Mouse (Mus musculus) embryonic facial prominence, embryonic 10.5 days (tissue): ENCODE results near the gene Slc25a19. TPM values are rescaled to one million over a fixed set of nuclear protein-coding genes. Genes with fewer than 3 reads are reported as not detected.

Experiments
- DNase-seq: peaks from one replicate; pipeline ENCODE4 v3.0.0-alpha.2; 2017; ENCODE audit warnings: low spot score
- H3K27ac ChIP-seq: fragments of 300-500 bp; sonication (generic); replicated peaks from 2 replicates; pipeline ENCODE4 v1.5.1; 2016; ENCODE audit warnings: mild to moderate bottlenecking
- H3K27me3 ChIP-seq: fragments of 300-500 bp; sonication (generic); replicated peaks from 2 replicates; pipeline ENCODE4 v1.6.1; 2016; ENCODE audit warnings: low read depth, mild to moderate bottlenecking; ENCODE audit not compliant: poor library complexity, severe bottlenecking
- H3K36me3 ChIP-seq: fragments of 300-500 bp; sonication (generic); replicated peaks from 2 replicates; pipeline ENCODE4 v1.6.1; 2016; ENCODE audit warnings: mild to moderate bottlenecking, moderate library complexity
- H3K4me1 ChIP-seq: fragments of 300-500 bp; sonication (generic); 2 replicates; pipeline ENCODE4 v1.6.1; 2016
- H3K4me3 ChIP-seq: fragments of 300-500 bp; sonication (generic); 2 replicates; pipeline ENCODE4 v1.5.1; 2016; ENCODE audit warnings: mild to moderate bottlenecking, moderate library complexity
- H3K9me3 ChIP-seq: fragments of 300-500 bp; sonication (generic); 2 replicates; pipeline ENCODE4 v1.6.1; 2016; ENCODE audit warnings: mild to moderate bottlenecking
- WGBS: fragments of 180-500 bp; shearing (Covaris S2); methylation state at CpG from one replicate; pipeline ENCODE4 v1.1.7; 2016; 5-methylcytosine and 5-hydroxymethylcytosine counted together
- polyA plus RNA-seq: library from polyadenylated mRNA; unstranded; fragments of >200 nt; fragmentation: Nextera tagmentation; extraction: Ambion mirVana; gene quantifications from 2 replicates; pipeline ENCODE4 v1.2.1, GENCODE M21; 2016

Slc25a19 gene
- polyA plus RNA-seq, 1 experiment from 2014 or later: 24.6 TPM

- peaks cover 25% of the 10 kb centered on the region for H3K4me1 ChIP-seq
- WGBS: 93% methylated on average over 15 of the region's 15 CpGs
- no peaks in the 10 kb centered on the region for H3K27me3 ChIP-seq
- no peak for DNase-seq
- no peak overlapping the region for H3K27ac ChIP-seq
- peaks cover 60% of the 10 kb centered on the region for H3K36me3 ChIP-seq
- H3K4me3 ChIP-seq: 0 out of 2 replicates have a peak overlapping the region, but pooled peaks have one; percentile 1
- no peaks in the 10 kb centered on the region for H3K9me3 ChIP-seq
Measured at GRCm38 (mm10) chr11:115600743-115601142, 27.4 kb downstream of the Slc25a19 start.

- DNase-seq: no peak
- H3K27me3 ChIP-seq: no peaks in the 10 kb centered on the region
- no peaks in the 10 kb centered on the region for H3K9me3 ChIP-seq
- peaks cover 64% of the 10 kb centered on the region for H3K36me3 ChIP-seq
- no peak overlapping the region for H3K4me3 ChIP-seq
- H3K4me1 ChIP-seq: peaks cover 18% of the 10 kb centered on the region
- H3K27ac ChIP-seq: no peak overlapping the region
- 97% methylated on average over 7 of the region's 7 CpGs for WGBS
Measured at GRCm38 (mm10) chr11:115599722-115600121, 28.4 kb downstream of the Slc25a19 start.

GRCm38 (mm10) chr11:115598309-115598708 is 29.8 kb downstream of the Slc25a19 start:
- no peaks in the 10 kb centered on the region for H3K27me3 ChIP-seq
- no peak overlapping the region for H3K4me3 ChIP-seq
- WGBS: 97% methylated on average over 4 of the region's 4 CpGs
- peaks cover 79% of the 10 kb centered on the region for H3K36me3 ChIP-seq
- DNase-seq: no peak
- H3K4me1 ChIP-seq: peaks cover 15% of the 10 kb centered on the region
- no peak overlapping the region for H3K27ac ChIP-seq
- no peaks in the 10 kb centered on the region for H3K9me3 ChIP-seq

GRCm38 (mm10) chr11:115595209-115595608 is 32.9 kb downstream of the Slc25a19 start:
- no peak for DNase-seq
- WGBS: 95% methylated on average over 3 of the region's 3 CpGs
- Histone ChIP-seq H3K27ac (no peak overlapping the region), H3K4me1 (no peaks in the 10 kb centered on the region), H3K27me3 (no peaks in the 10 kb centered on the region), H3K9me3 (no peaks in the 10 kb centered on the region), H3K36me3 (peaks cover 90% of the 10 kb centered on the region), H3K4me3 (no peak overlapping the region)

GRCm38 (mm10) chr11:115590526-115591075 is 37.5 kb downstream of the Slc25a19 start:
- 89% methylated on average over 2 of the region's 2 CpGs for WGBS
- Histone ChIP-seq H3K27me3 (no peaks in the 10 kb centered on the region), H3K4me1 (no peaks in the 10 kb centered on the region), H3K27ac (no peak overlapping the region), H3K36me3 (peaks cover 98% of the 10 kb centered on the region), H3K9me3 (no peaks in the 10 kb centered on the region), H3K4me3 (no peak overlapping the region)
- no peak for DNase-seq

- Histone ChIP-seq H3K9me3 (no peaks in the 10 kb centered on the region), H3K4me3 (no peak overlapping the region), H3K27me3 (no peaks in the 10 kb centered on the region), H3K27ac (no peak overlapping the region), H3K36me3 (peaks cover 98% of the 10 kb centered on the region), H3K4me1 (no peaks in the 10 kb centered on the region)
- WGBS: 87% methylated on average over 9 of the region's 9 CpGs
- no peak for DNase-seq
Measured at GRCm38 (mm10) chr11:115587984-115588383, 40.1 kb downstream of the Slc25a19 start.

- no peaks in the 10 kb centered on the region for H3K27me3 ChIP-seq
- H3K9me3 ChIP-seq: no peaks in the 10 kb centered on the region
- no peaks in the 10 kb centered on the region for H3K4me1 ChIP-seq
- no peak overlapping the region for H3K27ac ChIP-seq
- peaks cover 98% of the 10 kb centered on the region for H3K36me3 ChIP-seq
- DNase-seq: no peak
- no peak overlapping the region for H3K4me3 ChIP-seq
- 92% methylated on average over 9 of the region's 9 CpGs for WGBS
Measured at GRCm38 (mm10) chr11:115586403-115586802, 41.7 kb downstream of the Slc25a19 start.

- H3K27ac ChIP-seq: no peak overlapping the region
- 92% methylated on average over 7 of the region's 7 CpGs for WGBS
- H3K9me3 ChIP-seq: no peaks in the 10 kb centered on the region
- no peaks in the 10 kb centered on the region for H3K27me3 ChIP-seq
- H3K36me3 ChIP-seq: peaks cover 98% of the 10 kb centered on the region
- no peak for DNase-seq
- no peaks in the 10 kb centered on the region for H3K4me1 ChIP-seq
- H3K4me3 ChIP-seq: no peak overlapping the region
Measured at GRCm38 (mm10) chr11:115585573-115586100, 42.5 kb downstream of the Slc25a19 start.

GRCm38 (mm10) chr11:115584376-115585073 is 43.6 kb downstream of the Slc25a19 start:
- peaks cover 98% of the 10 kb centered on the region for H3K36me3 ChIP-seq
- no peak overlapping the region for H3K27ac ChIP-seq
- DNase-seq: no peak
- H3K4me1 ChIP-seq: no peaks in the 10 kb centered on the region
- WGBS: 89% methylated on average over 10 of the region's 10 CpGs
- H3K27me3 ChIP-seq: no peaks in the 10 kb centered on the region
- no peak overlapping the region for H3K4me3 ChIP-seq
- H3K9me3 ChIP-seq: no peaks in the 10 kb centered on the region

GRCm38 (mm10) chr11:115582913-115583606 is 45.0 kb downstream of the Slc25a19 start:
- H3K36me3 ChIP-seq: peaks cover 100% of the 10 kb centered on the region
- H3K4me3 ChIP-seq: no peak overlapping the region
- WGBS: 88% methylated on average over 10 of the region's 10 CpGs
- no peak for DNase-seq
- H3K4me1 ChIP-seq: no peaks in the 10 kb centered on the region
- H3K27me3 ChIP-seq: no peaks in the 10 kb centered on the region
- H3K27ac ChIP-seq: no peak overlapping the region
- no peaks in the 10 kb centered on the region for H3K9me3 ChIP-seq

- Histone ChIP-seq H3K36me3 (peaks cover 82% of the 10 kb centered on the region), H3K9me3 (no peaks in the 10 kb centered on the region), H3K27ac (no peak overlapping the region), H3K4me3 (no peak overlapping the region), H3K4me1 (no peaks in the 10 kb centered on the region), H3K27me3 (no peaks in the 10 kb centered on the region)
- DNase-seq: no peak
Measured at GRCm38 (mm10) chr11:115579080-115579479, 49.0 kb downstream of the Slc25a19 start.

- H3K9me3 ChIP-seq: no peaks in the 10 kb centered on the region
- H3K36me3 ChIP-seq: peaks cover 43% of the 10 kb centered on the region
- peak overlapping the region; percentile 92 for H3K4me3 ChIP-seq
- H3K27ac ChIP-seq: peak overlapping the region; percentile 99
- no peaks in the 10 kb centered on the region for H3K27me3 ChIP-seq
- no peak for DNase-seq
- H3K4me1 ChIP-seq: peaks cover 24% of the 10 kb centered on the region
- 23% methylated on average over 7 of the region's 7 CpGs for WGBS
Measured at GRCm38 (mm10) chr11:115564961-115565360, 63.1 kb downstream of the Slc25a19 start.
